ENCODE assay signal across 8 mouse cellular contexts in the genomic region with DNA sequence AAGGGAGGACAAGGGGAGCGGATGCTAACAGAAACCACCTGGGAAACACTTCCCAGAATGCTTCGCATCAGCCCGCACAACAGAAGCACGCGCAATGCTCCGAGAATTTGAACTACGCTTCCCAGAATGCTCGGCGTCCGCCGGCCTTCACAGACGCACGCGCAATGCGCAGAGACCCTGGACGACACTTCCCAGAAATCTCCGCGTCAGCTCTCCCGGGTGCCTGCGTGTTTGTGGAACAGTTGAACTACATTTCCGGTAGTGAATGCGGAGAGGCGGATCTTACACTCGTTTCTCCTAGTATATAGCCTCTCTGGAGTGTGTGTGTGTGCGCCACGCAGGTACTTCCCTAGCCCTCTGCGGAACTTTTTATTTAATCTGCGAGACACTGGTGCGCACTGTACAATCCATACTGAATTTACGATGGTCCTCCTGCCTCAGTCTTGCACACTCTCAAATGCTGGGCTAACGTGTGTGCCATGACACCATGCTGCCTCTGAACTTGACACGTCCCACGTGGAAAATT. TPM values are rescaled to one million over a fixed set of nuclear protein-coding genes. Genes with fewer than 3 reads are reported as not detected.
A peak's percentile ranks its signal among the peaks of the same experiment; 100 is the strongest.
DNase-seq lines count a peak whose midpoint lies in the region; ATAC-seq and TF ChIP-seq lines count a peak whose summit lies in the region.

A gene (minus strand): TSS at position 100 of the 526 bp plus-strand sequence.

- peak within 1 kb of the TSS; percentile 89 for H3K9ac ChIP-seq in forebrain, embryonic 16.5 days (replicated peaks; ENCODE audit: low read depth, low read length)
- peak within 1 kb of the TSS; percentile 64 for H3K9ac ChIP-seq in lung, embryonic 14.5 days

- peaks cover 12% of the 10 kb centered on the region for H3K27me3 ChIP-seq in G1E (ENCODE audit: insufficient read depth, low read length)
- no peaks in the 10 kb centered on the region for H3K27me3 ChIP-seq in forebrain, embryonic 16.5 days (replicated peaks; ENCODE audit: control insufficient read depth, insufficient read depth, low read length)
- no peaks in the 10 kb centered on the region for H3K27me3 ChIP-seq in lung, embryonic 14.5 days (ENCODE audit: insufficient read depth, low read length)
- H3K27me3 ChIP-seq in thymus, adult 2 months (ENCODE audit: control insufficient read depth, insufficient read depth, low read length), result no peaks in the 10 kb centered on the region

- peak; percentile 92 for DNase-seq in G1E (ENCODE audit: low spot score)
- DNase-seq in cerebellum, adult 18-20 months, result peak; percentile 97 to 98
- DNase-seq in heart, postnatal 36 days, result peak; percentile 91 to 92
- DNase-seq in layer of hippocampus, adult 2 months (ENCODE audit: low spot score in 2 of 2), result peak; percentile 96 to 98
- peak; percentile 99 for DNase-seq in lung, embryonic 14.5 days
- peak; percentile 94 for DNase-seq in thymus, adult 2 months

- H3K4me3 ChIP-seq in G1E (ENCODE audit: low read depth, low read length), result peak within 1 kb of the TSS; percentile 74
- H3K4me3 ChIP-seq in forebrain, embryonic 16.5 days (replicated peaks; ENCODE audit: low read length), result peak within 1 kb of the TSS; percentile 77
- H3K4me3 ChIP-seq in layer of hippocampus, adult 2 months, result peak within 1 kb of the TSS; percentile 76
- peak within 1 kb of the TSS; percentile 66 for H3K4me3 ChIP-seq in lung, embryonic 14.5 days (ENCODE audit: low read depth, low read length)
- H3K4me3 ChIP-seq in olfactory bulb, adult 2 months (ENCODE audit: insufficient read depth, low read depth, low read length), result peak within 1 kb of the TSS; percentile 52
- H3K4me3 ChIP-seq in thymus, adult 2 months (ENCODE audit: control insufficient read depth, insufficient read depth, low read length), result peak within 1 kb of the TSS; percentile 63

- peak within 1 kb of the TSS; percentile 80 for H3K27ac ChIP-seq in forebrain, embryonic 16.5 days (ENCODE audit: low read length)
- H3K27ac ChIP-seq in layer of hippocampus, adult 2 months, result peak within 1 kb of the TSS; percentile 93
- peak within 1 kb of the TSS; percentile 72 for H3K27ac ChIP-seq in lung, embryonic 14.5 days (ENCODE audit: low read depth)
- peak within 1 kb of the TSS; percentile 57 for H3K27ac ChIP-seq in olfactory bulb, adult 2 months (ENCODE audit: insufficient read depth, low read depth, low read length)
- peak within 1 kb of the TSS; percentile 87 for H3K27ac ChIP-seq in thymus, adult 2 months (ENCODE audit: control insufficient read depth, insufficient read depth, low read length)

- ATAC-seq in G1E (ENCODE audit: extremely low read depth, insufficient number of reproducible peaks, low FRiP score, poor library complexity, severe bottlenecking), result peak; percentile 94
- ATAC-seq in forebrain, embryonic 16.5 days, result peak; percentile 97
- peak; percentile 97 for ATAC-seq in lung, embryonic 14.5 days (ENCODE audit: insufficient read depth)

- peaks cover 29% of the 10 kb centered on the region for H3K36me3 ChIP-seq in G1E (replicated peaks)
- H3K36me3 ChIP-seq in forebrain, embryonic 16.5 days (ENCODE audit: control insufficient read depth, insufficient read depth), result peaks cover 4% of the 10 kb centered on the region; the same call in 1 of the 2 replicates
- H3K36me3 ChIP-seq in lung, embryonic 14.5 days (ENCODE audit: insufficient read depth), result peaks cover 12% of the 10 kb centered on the region; the same call in 1 of the 2 replicates
- H3K36me3 ChIP-seq in thymus, adult 2 months (ENCODE audit: control insufficient read depth, insufficient read depth, low read length), result no peaks in the 10 kb centered on the region

- TF ChIP-seq CTCF in G1E (IDR thresholded peaks at IDR 0.05; ENCODE audit: low read depth, low read length), result no peak
- TF ChIP-seq CTCF in layer of hippocampus, adult 2 months (conservative IDR thresholded peaks at IDR 0.05), result no peak
- no peak for TF ChIP-seq CTCF in lung, embryonic 14.5 days (IDR thresholded peaks at IDR 0.05; ENCODE audit: low read depth)
- no peak for TF ChIP-seq CTCF in olfactory bulb, adult 2 months (IDR thresholded peaks at IDR 0.05; ENCODE audit: insufficient read depth, low read depth, low read length)
- TF ChIP-seq CTCF in thymus, adult 2 months (IDR thresholded peaks at IDR 0.05; ENCODE audit: borderline replicate concordance, control insufficient read depth, extremely low read depth, insufficient read depth, low read length, poor library complexity), result 0 out of 2 replicates have a peak, but pooled peaks have one; percentile 42

- H3K9me3 ChIP-seq in G1E (replicated peaks), result no peaks in the 10 kb centered on the region
- no peaks in the 10 kb centered on the region for H3K9me3 ChIP-seq in forebrain, embryonic 16.5 days (ENCODE audit: control insufficient read depth, low read length)
- H3K9me3 ChIP-seq in lung, embryonic 14.5 days (ENCODE audit: low read depth, low read length), result no peaks in the 10 kb centered on the region

- intact Hi-C loops in heart, postnatal 36 days (cut with DNase I), result loop anchor here (1.0 to 5.0 kb wide), 7 partner anchors 16 to 1081 kb away; a partner anchor contains a TSS

- H3K4me2 ChIP-seq in forebrain, embryonic 16.5 days (ENCODE audit: low read length), result peak within 1 kb of the TSS; percentile 89
- peak within 1 kb of the TSS; percentile 88 for H3K4me2 ChIP-seq in lung, embryonic 14.5 days

- peak; percentile 21; the same call in 1 of the 2 replicates for TF ChIP-seq POLR2A in olfactory bulb, adult 2 months (IDR thresholded peaks at IDR 0.05; ENCODE audit: insufficient read depth, low read depth, low read length)
- TF ChIP-seq POLR2A in thymus, adult 2 months (IDR thresholded peaks at IDR 0.05; ENCODE audit: control insufficient read depth, extremely low read depth, insufficient read depth, low read length, poor library complexity), result no peak

- under 1% methylated on average over 33 of the region's 33 CpGs for WGBS in forebrain, embryonic 16.5 days
- WGBS in lung, embryonic 14.5 days, result 1% methylated on average over 33 of the region's 33 CpGs
- under 1% methylated on average over 33 of the region's 33 CpGs for WGBS in olfactory bulb, adult 2 months
- WGBS in thymus, adult 2 months, result under 1% methylated on average over 33 of the region's 33 CpGs

- H3K4me1 ChIP-seq in G1E (ENCODE audit: insufficient read depth, low read depth, low read length), result peaks cover 17% of the 10 kb centered on the region
- peaks cover 9% of the 10 kb centered on the region for H3K4me1 ChIP-seq in forebrain, embryonic 16.5 days (replicated peaks; ENCODE audit: control insufficient read depth, insufficient read depth, low read length)
- H3K4me1 ChIP-seq in lung, embryonic 14.5 days (ENCODE audit: insufficient read depth), result 0 out of 2 replicates have a peak, but pooled peaks cover 4% of the 10 kb centered on the region
- peaks cover 3% of the 10 kb centered on the region; the same call in 1 of the 2 replicates for H3K4me1 ChIP-seq in olfactory bulb, adult 2 months (ENCODE audit: control insufficient read depth, insufficient read depth, low read length)
- H3K4me1 ChIP-seq in thymus, adult 2 months (replicated peaks; ENCODE audit: control insufficient read depth, insufficient read depth, low read length), result peaks cover 5% of the 10 kb centered on the region

RNA-seq across cellular contexts. Expression of the gene that starts here (rescaled TPM):
- total RNA-seq in G1E (2014; fragmentation: Nextera tagmentation) (8.9 and 12.5 TPM in 2 replicates), G1E (2017) (5.4 and 6.0 TPM in 2 replicates)
- polyA plus RNA-seq in G1E (2012), result 3.1 and 3.5 TPM in 2 replicates
- polyA plus RNA-seq in forebrain, embryonic 16.5 days (2015; fragmentation: Nextera tagmentation; extraction: Ambion mirVana), result 25.9 and 26.6 TPM in 2 replicates
- total RNA-seq in heart, postnatal 36 days (2021), result 1 to 10 TPM; 1.7 to 2.5 TPM
- 10 to 100 TPM; 16.6 to 17.5 TPM for total RNA-seq in layer of hippocampus, adult 2 months (2021)
- 8.6 and 9.8 TPM in 2 replicates for polyA plus RNA-seq in lung, embryonic 14.5 days (2014; fragmentation: Nextera tagmentation; extraction: Ambion mirVana)
- not detected in 2 replicates for polyA plus RNA-seq in olfactory bulb, adult 2 months (2012; ENCODE audit: insufficient read depth, insufficient read length, low replicate concordance, missing spikeins)
- polyA plus RNA-seq in thymus, adult 2 months (2012; rRNA removed), result 6.2 and 6.8 TPM in 2 replicates

Comparison
In these comparisons a context has a peak if more than half of its experiments do, and no peak if none do; other contexts are left out.
1. Peak in every context shown above with its lines: DNase-seq, ATAC-seq, H3K4me3 ChIP-seq and H3K27ac ChIP-seq.